Mouse (Mus musculus): ENCODE results near the gene 1110059E24Rik. TPM values are rescaled to one million over a fixed set of nuclear protein-coding genes. Genes with fewer than 3 reads are reported as not detected.

Gene 1110059E24Rik
- polyA plus RNA-seq (2011; ENCODE audit: insufficient read depth, insufficient read length, low read depth, missing spikeins), result 46.7 and 51.2 TPM in 2 replicates

- peak within 1 kb of the TSS; percentile 94 for H3K4me3 ChIP-seq (ENCODE audit: low read depth, low read length)
- TF ChIP-seq CTCF (IDR thresholded peaks at IDR 0.05; ENCODE audit: low read depth, low read length), result no peak
- 0 out of 2 replicates have a peak, but pooled peaks have one; percentile 37 for TF ChIP-seq EP300 (IDR thresholded peaks at IDR 0.05; ENCODE audit: insufficient read depth, low read depth, low read length)
- peak; percentile 27 for TF ChIP-seq POLR2A (IDR thresholded peaks at IDR 0.05; ENCODE audit: insufficient read depth, low read length)
- no peaks in the 10 kb centered on the region for H3K9me3 ChIP-seq (replicated peaks; ENCODE audit: control insufficient read depth, insufficient read depth, low read length, poor library complexity, severe bottlenecking)
- H3K9ac ChIP-seq (ENCODE audit: low read depth, poor library complexity, severe bottlenecking), result peak within 1 kb of the TSS; percentile 99
- no peaks in the 10 kb centered on the region for H3K4me1 ChIP-seq (ENCODE audit: control insufficient read depth, insufficient read depth, low read length)
- peak within 1 kb of the TSS; percentile 58 for H3K27ac ChIP-seq (ENCODE audit: insufficient read depth, low read length)
- H3K36me3 ChIP-seq (ENCODE audit: control insufficient read depth, insufficient read depth, low read length, poor library complexity, severe bottlenecking), result no peaks in the 10 kb centered on the region
- H3K27me3 ChIP-seq (ENCODE audit: control insufficient read depth, insufficient read depth, low read length, poor library complexity, severe bottlenecking), result no peaks in the 10 kb centered on the region
Measured at GRCm38 (mm10) chr19:21652285-21653171, at the start of gene 1110059E24Rik. 1110059E24Rik (minus strand) TSS chr19:21652976.

- Histone ChIP-seq H3K9me3 (replicated peaks; ENCODE audit: control insufficient read depth, insufficient read depth, low read length, poor library complexity, severe bottlenecking) (no peaks in the 10 kb centered on the region), H3K9ac (ENCODE audit: low read depth, poor library complexity, severe bottlenecking) (no peak overlapping the region), H3K27ac (ENCODE audit: insufficient read depth, low read length) (no peak overlapping the region), H3K4me3 (ENCODE audit: low read depth, low read length) (no peak overlapping the region), H3K27me3 (ENCODE audit: control insufficient read depth, insufficient read depth, low read length, poor library complexity, severe bottlenecking) (no peaks in the 10 kb centered on the region), H3K4me1 (ENCODE audit: control insufficient read depth, insufficient read depth, low read length) (no peaks in the 10 kb centered on the region), H3K36me3 (ENCODE audit: control insufficient read depth, insufficient read depth, low read length, poor library complexity, severe bottlenecking) (peaks cover 13% of the 10 kb centered on the region)
- TF ChIP-seq CTCF (IDR thresholded peaks at IDR 0.05; ENCODE audit: low read depth, low read length) (no peak), POLR2A (IDR thresholded peaks at IDR 0.05; ENCODE audit: insufficient read depth, low read length) (no peak), EP300 (IDR thresholded peaks at IDR 0.05; ENCODE audit: insufficient read depth, low read depth, low read length) (no peak)
Measured at GRCm38 (mm10) chr19:21680986-21681385, 28.2 kb upstream of the 1110059E24Rik start.

GRCm38 (mm10) chr19:21680091-21680490 lies 27.3 kb upstream of the 1110059E24Rik start:
- no peaks in the 10 kb centered on the region for H3K9me3 ChIP-seq (replicated peaks; ENCODE audit: control insufficient read depth, insufficient read depth, low read length, poor library complexity, severe bottlenecking)
- TF ChIP-seq POLR2A (IDR thresholded peaks at IDR 0.05; ENCODE audit: insufficient read depth, low read length), result no peak
- no peak overlapping the region for H3K9ac ChIP-seq (ENCODE audit: low read depth, poor library complexity, severe bottlenecking)
- H3K4me1 ChIP-seq (ENCODE audit: control insufficient read depth, insufficient read depth, low read length), result no peaks in the 10 kb centered on the region
- no peak overlapping the region for H3K27ac ChIP-seq (ENCODE audit: insufficient read depth, low read length)
- H3K4me3 ChIP-seq (ENCODE audit: low read depth, low read length), result no peak overlapping the region
- no peaks in the 10 kb centered on the region for H3K27me3 ChIP-seq (ENCODE audit: control insufficient read depth, insufficient read depth, low read length, poor library complexity, severe bottlenecking)
- peaks cover 13% of the 10 kb centered on the region for H3K36me3 ChIP-seq (ENCODE audit: control insufficient read depth, insufficient read depth, low read length, poor library complexity, severe bottlenecking)

- Histone ChIP-seq H3K4me1 (ENCODE audit: control insufficient read depth, insufficient read depth, low read length) (no peaks in the 10 kb centered on the region), H3K27ac (ENCODE audit: insufficient read depth, low read length) (no peak overlapping the region), H3K9ac (ENCODE audit: low read depth, poor library complexity, severe bottlenecking) (peak overlapping the region; percentile 35), H3K9me3 (replicated peaks; ENCODE audit: control insufficient read depth, insufficient read depth, low read length, poor library complexity, severe bottlenecking) (no peaks in the 10 kb centered on the region), H3K27me3 (ENCODE audit: control insufficient read depth, insufficient read depth, low read length, poor library complexity, severe bottlenecking) (no peaks in the 10 kb centered on the region), H3K36me3 (ENCODE audit: control insufficient read depth, insufficient read depth, low read length, poor library complexity, severe bottlenecking) (peaks cover 5% of the 10 kb centered on the region; the same call in 1 of the 2 replicates), H3K4me3 (ENCODE audit: low read depth, low read length) (peak overlapping the region; percentile 85)
- no peak for TF ChIP-seq EP300 (IDR thresholded peaks at IDR 0.05; ENCODE audit: insufficient read depth, low read depth, low read length)
- TF ChIP-seq CTCF (IDR thresholded peaks at IDR 0.05; ENCODE audit: low read depth, low read length), result no peak
- TF ChIP-seq POLR2A (IDR thresholded peaks at IDR 0.05; ENCODE audit: insufficient read depth, low read length), result no peak
Measured at GRCm38 (mm10) chr19:21674354-21675096, 21.7 kb upstream of the 1110059E24Rik start.

- Histone ChIP-seq H3K27ac (ENCODE audit: insufficient read depth, low read length) (no peak overlapping the region), H3K27me3 (ENCODE audit: control insufficient read depth, insufficient read depth, low read length, poor library complexity, severe bottlenecking) (no peaks in the 10 kb centered on the region), H3K4me3 (ENCODE audit: low read depth, low read length) (no peak overlapping the region), H3K9me3 (replicated peaks; ENCODE audit: control insufficient read depth, insufficient read depth, low read length, poor library complexity, severe bottlenecking) (no peaks in the 10 kb centered on the region), H3K4me1 (ENCODE audit: control insufficient read depth, insufficient read depth, low read length) (no peaks in the 10 kb centered on the region), H3K9ac (ENCODE audit: low read depth, poor library complexity, severe bottlenecking) (no peak overlapping the region), H3K36me3 (ENCODE audit: control insufficient read depth, insufficient read depth, low read length, poor library complexity, severe bottlenecking) (no peaks in the 10 kb centered on the region)
- no peak for TF ChIP-seq POLR2A (IDR thresholded peaks at IDR 0.05; ENCODE audit: insufficient read depth, low read length)
- no peak for TF ChIP-seq CTCF (IDR thresholded peaks at IDR 0.05; ENCODE audit: low read depth, low read length)
- TF ChIP-seq EP300 (IDR thresholded peaks at IDR 0.05; ENCODE audit: insufficient read depth, low read depth, low read length), result no peak
Measured at GRCm38 (mm10) chr19:21669650-21670049, 16.9 kb upstream of the 1110059E24Rik start.
